Mouse (Mus musculus) left cerebral cortex, postnatal 10 days (tissue): ENCODE measurements around the gene Lmf2. TPM values are rescaled to one million over a fixed set of nuclear protein-coding genes. Genes with fewer than 3 reads are reported as not detected.

Experiments
- DNase-seq, 2 experiments: peaks; one replicate each; pipeline ENCODE4 v3.0.0; 2021 to 2022; ENCODE audit warnings: low spot score in 2 of 2, mixed read lengths in 1 of 2; ENCODE audit errors: extremely low spot score in 1 of 2
- intact Hi-C: fragments of 180-260 bp; cut with DNase I; formaldehyde crosslinking; loops from one replicate; pipeline ENCODE4 v1.15.1; 2025
- microRNA-seq: library from miRNA; unstranded; fragments of <30 nt; microRNA quantifications from one replicate; pipeline ENCODE4 v1.2.0, GENCODE M21; 2022
- total RNA-seq, 2 experiments: library from RNA; stranded (reverse); gene quantifications; 2 replicates each; pipeline ENCODE4 v1.2.3; 2021

Lmf2 gene
- total RNA-seq, 2 experiments from 2014 or later, result 17.2 to 23.0 TPM

GRCm38 (mm10) chr15:89334271-89334670, 21.2 kb downstream of the Lmf2 start, which contains the start of gene Miox:
Miox (plus strand) TSS chr15:89334398.
- no peak for DNase-seq
- intact Hi-C loops, result no loop called here

- intact Hi-C loops, result no loop called here
- no peak for DNase-seq
These were observed 29.0 kb downstream of the Lmf2 start for GRCm38 (mm10) chr15:89326441-89326840.

DNA sequence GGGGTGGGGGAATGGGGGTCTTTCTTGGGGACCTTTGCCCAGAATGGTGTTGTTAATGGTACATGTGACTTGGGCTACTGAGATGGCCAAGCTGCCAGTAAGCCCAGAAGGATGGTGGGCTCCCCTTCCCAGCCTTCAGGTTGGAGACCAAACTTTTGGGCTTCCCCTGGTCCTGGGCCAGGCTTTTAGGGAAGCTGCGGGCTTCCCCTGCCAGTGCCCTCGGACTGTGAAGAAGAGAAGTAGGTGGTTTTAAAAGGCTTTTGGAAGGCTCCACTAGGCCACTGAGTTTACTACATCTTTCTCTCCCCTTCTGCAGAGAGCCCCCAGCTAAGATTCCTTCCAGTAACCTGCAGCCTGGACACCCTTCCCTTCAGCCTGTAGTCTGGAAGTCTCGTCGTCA, 31.8 kb downstream of the Lmf2 start:
- no peak for DNase-seq
- intact Hi-C loops, result no loop called here

GRCm38 (mm10) chr15:89322670-89323522, 32.6 kb downstream of the Lmf2 start, which contains the start of gene Adm2:
Adm2 (plus strand) TSS chr15:89322720.
- intact Hi-C loops, result no loop called here
- no peak for DNase-seq

- no peak for DNase-seq
These were observed 34.2 kb downstream of the Lmf2 start for GRCm38 (mm10) chr15:89321264-89321663.

GRCm38 (mm10) chr15:89316146-89316545, 39.3 kb downstream of the Lmf2 start:
- DNase-seq, result no peak
- intact Hi-C loops, result no loop called here

More at GRCm38 (mm10) chr15:89321264-89321663, 34.2 kb downstream of the Lmf2 start:
- intact Hi-C loops, result no loop called here

GRCm38 (mm10) chr15:89315190-89315731, 40.2 kb downstream of the Lmf2 start, which contains the start of gene Sbf1:
Sbf1 (minus strand) TSS chr15:89315311.
- intact Hi-C loops, result no loop called here
- peak; percentile 94 to 99 for DNase-seq

- peak in 1 of 2 experiments; percentile 73 for DNase-seq
- intact Hi-C loops, result no loop called here
These were observed 40.8 kb downstream of the Lmf2 start for GRCm38 (mm10) chr15:89314511-89315189.

- DNase-seq, result no peak
- intact Hi-C loops, result no loop called here
These were observed 41.4 kb downstream of the Lmf2 start for GRCm38 (mm10) chr15:89314107-89314506.

- intact Hi-C loops, result no loop called here
- no peak for DNase-seq
These were observed 42.1 kb downstream of the Lmf2 start for GRCm38 (mm10) chr15:89313359-89313758.

GRCm38 (mm10) chr15:89309962-89310498, 45.4 kb downstream of the Lmf2 start:
- intact Hi-C loops, result no loop called here
- no peak for DNase-seq

GRCm38 (mm10) chr15:89308406-89309139, 46.9 kb downstream of the Lmf2 start:
- intact Hi-C loops, result no loop called here
- no peak for DNase-seq

GRCm38 (mm10) chr15:89307461-89307860, 48.0 kb downstream of the Lmf2 start:
- intact Hi-C loops, result no loop called here
- DNase-seq, result no peak

- intact Hi-C loops, result no loop called here
- DNase-seq, result no peak
These were observed 49.5 kb downstream of the Lmf2 start for GRCm38 (mm10) chr15:89305966-89306365.

Small RNA genes within 50 kb of the gene (microRNA-seq; reads per million reads assigned to microRNA genes)
- 5.7 reads per million, percentile 20 among the genes with 10 or more reads in this experiment for gene Mir6959

Other genes with a start within 250 kb of the Lmf2 start
- gene Tubgcp6, start 232.5 kb downstream of the Lmf2 start, total RNA-seq, result 10 to 100 TPM; 26.3 to 30.3 TPM
- gene Hdac10, start 227.0 kb downstream of the Lmf2 start, total RNA-seq, result 10 to 100 TPM; 18.1 to 19.3 TPM
- 1 to 10 TPM; 5.0 to 5.3 TPM for gene Mapk12, start 215.0 kb downstream of the Lmf2 start, total RNA-seq
- gene Mapk11, start 206.0 kb downstream of the Lmf2 start, total RNA-seq, result 10 to 100 TPM; 24.7 to 28.2 TPM
- gene Plxnb2, start 174.9 kb downstream of the Lmf2 start, total RNA-seq, result 10 to 100 TPM; 49.0 to 52.3 TPM
- 10 to 100 TPM; 41.4 to 41.8 TPM for gene Dennd6b, start 159.2 kb downstream of the Lmf2 start, total RNA-seq
- gene Ppp6r2, start 144.1 kb downstream of the Lmf2 start, total RNA-seq, result 100 to 1,000 TPM; 154 to 159 TPM
- 100 to 1,000 TPM; 180 to 205 TPM for gene Sbf1, start 40.3 kb downstream of the Lmf2 start, total RNA-seq
- gene Adm2, start 32.9 kb downstream of the Lmf2 start, total RNA-seq, result not detected
- not detected for gene Miox, start 21.3 kb downstream of the Lmf2 start, total RNA-seq
- gene Ncaph2, start 60 bp upstream of the Lmf2 start, total RNA-seq, result 10 to 100 TPM; 88.3 to 93.1 TPM
- 10 to 100 TPM; 28.6 to 30.5 TPM for gene Sco2, start 18.2 kb upstream of the Lmf2 start, total RNA-seq
- gene Tymp, start 21.4 kb upstream of the Lmf2 start, total RNA-seq, result 1 to 10 TPM; 1.2 to 1.6 TPM
- gene Odf3b, start 23.6 kb upstream of the Lmf2 start, total RNA-seq, result 1 to 10 TPM in 1 of 2 experiments, under 1 TPM in 1; 0.77 to 1.1 TPM
- not detected for gene Klhdc7b, start 29.3 kb upstream of the Lmf2 start, total RNA-seq
- not detected for gene Syce3, start 54.8 kb upstream of the Lmf2 start, total RNA-seq
- gene Cpt1b, start 70.2 kb upstream of the Lmf2 start, total RNA-seq, result 1 to 10 TPM; 2.4 to 2.5 TPM
- gene C730034F03Rik, start 73.9 kb upstream of the Lmf2 start, total RNA-seq, result 1 to 10 TPM; 1.6 to 2.6 TPM
- not detected for gene Gm44502, start 74.0 kb upstream of the Lmf2 start, total RNA-seq
- gene Chkb, start 74.2 kb upstream of the Lmf2 start, total RNA-seq, result 10 to 100 TPM; 54.3 to 55.5 TPM
- gene Mapk8ip2, start 98.3 kb upstream of the Lmf2 start, total RNA-seq, result 100 to 1,000 TPM; 189 to 195 TPM
- gene Arsa, start 121.8 kb upstream of the Lmf2 start, total RNA-seq, result 10 to 100 TPM; 33.1 to 33.4 TPM
- gene Shank3, start 144.0 kb upstream of the Lmf2 start, total RNA-seq, result 100 to 1,000 TPM; 196 to 197 TPM
- 1 to 10 TPM; 2.0 to 3.0 TPM for gene Acr, start 212.7 kb upstream of the Lmf2 start, total RNA-seq
- 10 to 100 TPM; 36.4 to 39.0 TPM for gene Rabl2, start 236.3 kb upstream of the Lmf2 start, total RNA-seq